Mouse (Mus musculus) lung, embryonic 15.5 days (tissue): Measurements from ENCODE around the gene Iyd. TPM values are rescaled to one million over a fixed set of nuclear protein-coding genes. Genes with fewer than 3 reads are reported as not detected.

Experiments used
- polyA plus RNA-seq: library from polyadenylated mRNA; unstranded; fragments of >200 nt; fragmentation: Nextera tagmentation; extraction: Ambion mirVana; gene quantifications from 2 replicates; pipeline ENCODE4 v1.2.1, GENCODE M21; 2015

The Iyd gene
- polyA plus RNA-seq, 1 experiment from 2014 or later = 2.2 TPM

Other genes starting within 250 kb of the Iyd start
- gene Ppp1r14c, start 174.2 kb upstream of the Iyd start, polyA plus RNA-seq = 75.9 and 90.0 TPM in 2 replicates
- gene Plekhg1, start 200.1 kb downstream of the Iyd start, polyA plus RNA-seq = 9.4 and 9.9 TPM in 2 replicates